Mouse (Mus musculus) heart, adult 8-10 months (tissue): ENCODE data around the gene Fam110a. TPM values are rescaled to one million over a fixed set of nuclear protein-coding genes. Genes with fewer than 3 reads are reported as not detected.
A peak's percentile ranks its signal among the peaks of the same experiment; 100 is the strongest.

Experiments used
- DNase-seq: peaks from one replicate; pipeline ENCODE4 v3.0.0; 2022; ENCODE audit warnings: low spot score
- microRNA-seq: library from miRNA; unstranded; fragments of <30 nt; microRNA quantifications from one replicate; pipeline ENCODE4 v1.2.0, GENCODE M21; 2022
- total RNA-seq, 4 experiments: library from RNA; stranded (reverse); gene quantifications; 2 replicates each; pipeline ENCODE4 v1.2.4; 2022

Gene Fam110a
- total RNA-seq, 4 experiments from 2014 or later, result 2.8 to 5.0 (median 4.3) TPM

DNA sequence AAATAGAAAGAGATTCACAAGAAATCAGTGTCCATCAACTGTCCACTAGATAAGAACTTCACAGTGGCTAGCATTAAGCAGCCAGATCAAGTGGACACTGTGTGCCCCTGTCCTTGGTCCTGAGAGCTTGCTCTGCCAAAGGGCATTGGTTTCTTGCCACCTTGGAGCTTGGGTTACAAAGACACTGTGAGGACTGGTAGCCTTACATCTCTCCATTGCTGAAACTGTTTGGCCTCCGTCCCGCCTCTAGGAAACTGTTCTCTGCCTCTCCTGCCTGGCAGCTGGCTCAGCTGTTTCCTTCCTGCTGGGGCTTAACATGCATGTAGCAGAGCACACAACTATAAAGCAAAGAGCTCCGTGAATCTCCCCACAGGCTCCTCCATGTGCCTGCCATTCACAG, 42.1 kb downstream of the Fam110a start:
- DNase-seq, result peak; percentile 45

GRCm38 (mm10) chr2:151930389-151931074, 49.5 kb downstream of the Fam110a start:
- DNase-seq, result peak; percentile 82

GRCm38 (mm10) chr2:151927103-151927502, 52.9 kb downstream of the Fam110a start:
- DNase-seq, result no peak

DNA sequence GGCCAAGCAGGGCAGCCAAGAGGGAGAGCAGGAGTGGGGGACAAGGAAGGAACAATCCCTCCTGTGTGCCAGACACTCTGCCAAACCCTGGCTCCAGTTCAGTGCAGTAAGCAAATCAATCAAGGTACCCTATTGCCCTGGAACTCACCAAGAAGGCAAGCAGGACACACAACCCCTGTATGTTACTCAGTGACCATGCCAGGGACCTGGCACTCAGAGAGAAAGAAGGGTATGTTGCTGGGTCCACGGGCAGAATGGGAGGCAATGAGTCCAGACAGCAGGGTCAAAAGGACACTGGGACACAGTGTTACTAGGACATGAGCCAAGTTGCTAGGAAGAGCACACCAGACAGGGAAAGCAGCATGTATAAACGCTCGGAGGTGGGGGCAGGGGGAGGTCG, 54.3 kb downstream of the Fam110a start:
- no peak for DNase-seq

GRCm38 (mm10) chr2:151924276-151924675, 55.7 kb downstream of the Fam110a start:
- no peak for DNase-seq

- DNase-seq, result peak; percentile 58
Measured at GRCm38 (mm10) chr2:151921596-151921995, 58.4 kb downstream of the Fam110a start.

GRCm38 (mm10) chr2:151921068-151921467, 59.0 kb downstream of the Fam110a start:
- no peak for DNase-seq

Small RNA genes within 50 kb of the gene (microRNA-seq; reads per million reads assigned to microRNA genes)
- not detected for gene Mir1953

Other genes starting within 250 kb of the Fam110a start
- gene Psmf1, start 236.0 kb downstream of the Fam110a start, total RNA-seq, result 10 to 100 TPM; 22.2 to 28.1 (median 23.1) TPM
- gene Rspo4, start 137.3 kb downstream of the Fam110a start, total RNA-seq, result not detected
- under 1 TPM in 3 of 4 experiments, not detected in 1; 0.14 to 0.22 (median 0.16) TPM for gene Angpt4, start 69.0 kb downstream of the Fam110a start, total RNA-seq
- gene Slc52a3, start 16.3 kb upstream of the Fam110a start, total RNA-seq, result 1 to 10 TPM; 1.2 to 4.2 (median 2.3) TPM
- gene Scrt2, start 101.3 kb upstream of the Fam110a start, total RNA-seq, result not detected
- gene Srxn1, start 125.3 kb upstream of the Fam110a start, total RNA-seq, result 10 to 100 TPM; 19.5 to 33.1 (median 28.9) TPM
- gene Tcf15, start 163.3 kb upstream of the Fam110a start, total RNA-seq, result 10 to 100 TPM; 21.1 to 47.5 (median 28.5) TPM
- gene Csnk2a1, start 246.6 kb upstream of the Fam110a start, total RNA-seq, result 100 to 1,000 TPM in 2 of 4 experiments, 10 to 100 TPM in 2; 92.9 to 115 (median 101) TPM